Mouse (Mus musculus): ENCODE data around the gene Gbp8. TPM values are rescaled to one million over a fixed set of nuclear protein-coding genes. Genes with fewer than 3 reads are reported as not detected.
"Not testable (repeated sequence)": the region's sequence is repeated elsewhere in the genome, so short reads cannot be mapped to it uniquely, and the experiment has no call there.

Gbp8 gene
- polyA plus RNA-seq, 1 experiment from 2014 or later = 0.41 TPM

DNA sequence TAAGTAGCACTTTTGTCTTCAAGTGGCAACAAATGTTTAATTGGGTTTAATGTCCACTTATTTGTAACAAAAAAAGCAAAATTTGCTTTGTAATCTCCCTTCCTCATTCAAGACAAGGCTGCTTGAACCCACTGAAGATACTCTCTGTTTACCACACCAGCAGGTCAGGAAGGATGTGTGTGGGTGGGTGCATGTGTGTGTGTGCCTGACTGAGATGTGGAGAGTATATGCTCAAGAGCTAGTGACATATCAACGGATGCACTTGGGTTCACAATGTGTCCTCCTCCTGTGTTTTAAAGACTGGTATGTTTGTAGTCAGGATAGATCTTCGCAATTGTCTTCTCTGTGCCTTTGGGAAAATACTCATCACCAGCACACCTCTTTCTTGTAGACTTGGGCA, 24.6 kb downstream of the Gbp8 start:
- no peak overlapping the region for H3K4me3 ChIP-seq (replicated peaks)
- H3K4me2 ChIP-seq = no peak overlapping the region
- H3K4me1 ChIP-seq = no peaks in the 10 kb centered on the region
- H3K9me3 ChIP-seq (replicated peaks) = no peaks in the 10 kb centered on the region
- no peak for ATAC-seq (ENCODE audit: low FRiP score)
- 97% methylated on average over 2 of the region's 2 CpGs for WGBS
- no peak overlapping the region for H3K9ac ChIP-seq (replicated peaks)
- H3K27ac ChIP-seq (replicated peaks) = no peak overlapping the region
- no peaks in the 10 kb centered on the region for H3K36me3 ChIP-seq
- no peaks in the 10 kb centered on the region for H3K27me3 ChIP-seq (replicated peaks)

- no peak for ATAC-seq (ENCODE audit: low FRiP score)
- no peaks in the 10 kb centered on the region for H3K36me3 ChIP-seq
- no peak overlapping the region for H3K27ac ChIP-seq (replicated peaks)
- H3K9ac ChIP-seq (replicated peaks) = no peak overlapping the region
- H3K4me2 ChIP-seq = no peak overlapping the region
- H3K4me3 ChIP-seq (replicated peaks) = no peak overlapping the region
- no peaks in the 10 kb centered on the region for H3K27me3 ChIP-seq (replicated peaks)
- WGBS = 95% methylated on average over 5 of the region's 5 CpGs
- H3K4me1 ChIP-seq = no peaks in the 10 kb centered on the region
- H3K9me3 ChIP-seq (replicated peaks) = no peaks in the 10 kb centered on the region
Observed at GRCm38 (mm10) chr5:105113656-105114055, 25.7 kb downstream of the Gbp8 start.

- H3K9ac ChIP-seq (replicated peaks); ATAC-seq (ENCODE audit: low FRiP score); H3K9me3 ChIP-seq (replicated peaks); H3K4me2 ChIP-seq; H3K4me1 ChIP-seq; H3K27me3 ChIP-seq (replicated peaks); H3K4me3 ChIP-seq (replicated peaks); H3K27ac ChIP-seq (replicated peaks); H3K36me3 ChIP-seq: not testable (repeated sequence)
- 24% methylated on average over 4 of the region's 4 CpGs for WGBS
Observed at GRCm38 (mm10) chr5:105110271-105110852, 29.0 kb downstream of the Gbp8 start.

DNA sequence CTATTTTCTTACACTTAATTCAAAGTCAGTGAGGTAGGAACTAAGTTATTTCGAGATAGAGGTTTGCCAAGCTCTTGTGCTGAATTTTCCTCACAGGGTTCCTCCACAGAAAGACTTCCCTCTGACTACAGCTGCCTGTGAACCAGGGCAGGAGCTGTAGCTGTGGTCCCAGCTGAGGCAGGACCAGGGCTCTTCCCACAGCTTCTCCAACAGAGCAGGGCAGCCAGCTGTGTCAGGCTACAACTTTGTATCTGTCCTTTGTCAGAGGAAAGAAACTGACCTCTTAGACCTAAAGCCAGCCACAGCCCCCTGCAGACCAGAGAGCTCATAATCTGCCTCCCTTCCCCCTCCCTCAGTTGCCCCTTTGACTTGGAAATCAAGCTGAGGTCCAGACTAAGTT, 29.6 kb downstream of the Gbp8 start:
- H3K4me1 ChIP-seq; H3K9me3 ChIP-seq (replicated peaks); H3K4me3 ChIP-seq (replicated peaks); H3K36me3 ChIP-seq; ATAC-seq (ENCODE audit: low FRiP score); H3K27ac ChIP-seq (replicated peaks); H3K27me3 ChIP-seq (replicated peaks); H3K4me2 ChIP-seq; H3K9ac ChIP-seq (replicated peaks): not testable (repeated sequence)
- WGBS = 66% methylated on average over 1 of the region's 1 CpGs

GRCm38 (mm10) chr5:105105689-105106088, 33.7 kb downstream of the Gbp8 start:
- H3K4me3 ChIP-seq (replicated peaks); H3K36me3 ChIP-seq; H3K9ac ChIP-seq (replicated peaks); ATAC-seq (ENCODE audit: low FRiP score); H3K4me1 ChIP-seq; H3K27ac ChIP-seq (replicated peaks); H3K27me3 ChIP-seq (replicated peaks); H3K9me3 ChIP-seq (replicated peaks); H3K4me2 ChIP-seq: not testable (repeated sequence)
- WGBS = 91% methylated on average over 2 of the region's 2 CpGs

- Histone ChIP-seq H3K4me3 (replicated peaks) (no peak overlapping the region), H3K36me3 (no peaks in the 10 kb centered on the region), H3K27ac (replicated peaks) (no peak overlapping the region), H3K4me2 (no peak overlapping the region), H3K27me3 (replicated peaks) (no peaks in the 10 kb centered on the region), H3K9ac (replicated peaks) (no peak overlapping the region), H3K4me1 (no peaks in the 10 kb centered on the region), H3K9me3 (replicated peaks) (0 out of 2 replicates have a peak, but pooled peaks cover under 1% of the 10 kb centered on the region)
- ATAC-seq (ENCODE audit: low FRiP score) = no peak
Observed at GRCm38 (mm10) chr5:105081900-105082299, 57.4 kb downstream of the Gbp8 start.

- not testable (repeated sequence) for H3K4me2 ChIP-seq; H3K27ac ChIP-seq (replicated peaks); H3K9ac ChIP-seq (replicated peaks); ATAC-seq (ENCODE audit: low FRiP score); H3K4me3 ChIP-seq (replicated peaks); H3K4me1 ChIP-seq; H3K9me3 ChIP-seq (replicated peaks); H3K36me3 ChIP-seq; H3K27me3 ChIP-seq (replicated peaks)
Observed at GRCm38 (mm10) chr5:105068356-105068755, 71.0 kb downstream of the Gbp8 start.

GRCm38 (mm10) chr5:105064443-105064842, 74.9 kb downstream of the Gbp8 start:
- ATAC-seq (ENCODE audit: low FRiP score); H3K27ac ChIP-seq (replicated peaks); H3K36me3 ChIP-seq; H3K9me3 ChIP-seq (replicated peaks); H3K9ac ChIP-seq (replicated peaks); H3K4me3 ChIP-seq (replicated peaks); H3K4me1 ChIP-seq; H3K27me3 ChIP-seq (replicated peaks); H3K4me2 ChIP-seq: not testable (repeated sequence)
- 70% methylated on average over 2 of the region's 2 CpGs for WGBS

GRCm38 (mm10) chr5:105063321-105063720, 76.0 kb downstream of the Gbp8 start:
- H3K4me1 ChIP-seq = no peaks in the 10 kb centered on the region
- H3K9me3 ChIP-seq (replicated peaks) = no peaks in the 10 kb centered on the region
- 83% methylated on average over 1 of the region's 1 CpGs for WGBS
- no peak overlapping the region for H3K4me3 ChIP-seq (replicated peaks)
- no peak for ATAC-seq (ENCODE audit: low FRiP score)
- H3K36me3 ChIP-seq = no peaks in the 10 kb centered on the region
- no peak overlapping the region for H3K9ac ChIP-seq (replicated peaks)
- H3K27ac ChIP-seq (replicated peaks) = no peak overlapping the region
- no peak overlapping the region for H3K4me2 ChIP-seq
- H3K27me3 ChIP-seq (replicated peaks) = no peaks in the 10 kb centered on the region

DNA sequence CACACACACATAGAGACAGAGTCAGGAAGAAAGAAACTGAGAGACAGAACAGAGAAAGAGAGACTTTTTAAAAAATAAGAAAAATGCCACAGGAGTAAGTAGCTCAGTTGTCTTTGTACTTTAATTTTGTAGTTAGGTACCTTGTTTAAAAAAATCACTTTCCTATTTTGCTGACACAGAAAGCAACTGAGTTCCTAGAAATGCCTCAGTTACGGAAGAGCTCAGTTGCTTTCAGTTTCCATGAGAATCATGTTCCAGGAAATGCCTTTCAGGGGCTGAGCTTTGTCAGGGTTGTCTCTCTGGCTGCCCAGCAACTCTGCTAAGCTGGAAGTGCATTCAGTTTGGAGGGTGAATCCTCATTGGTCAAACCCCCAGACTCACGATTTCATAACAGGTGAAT, 76.9 kb downstream of the Gbp8 start:
- H3K36me3 ChIP-seq; ATAC-seq (ENCODE audit: low FRiP score); H3K9ac ChIP-seq (replicated peaks); H3K4me3 ChIP-seq (replicated peaks); H3K27ac ChIP-seq (replicated peaks); H3K4me1 ChIP-seq; H3K27me3 ChIP-seq (replicated peaks); H3K4me2 ChIP-seq; H3K9me3 ChIP-seq (replicated peaks): not testable (repeated sequence)
- 87% methylated on average over 2 of the region's 2 CpGs for WGBS

GRCm38 (mm10) chr5:105060224-105060623, 79.1 kb downstream of the Gbp8 start:
- H3K4me1 ChIP-seq = no peaks in the 10 kb centered on the region
- H3K36me3 ChIP-seq = no peaks in the 10 kb centered on the region
- no peaks in the 10 kb centered on the region for H3K27me3 ChIP-seq (replicated peaks)
- H3K4me2 ChIP-seq = no peak overlapping the region
- WGBS = 99% methylated on average over 2 of the region's 2 CpGs
- no peaks in the 10 kb centered on the region for H3K9me3 ChIP-seq (replicated peaks)
- no peak overlapping the region for H3K9ac ChIP-seq (replicated peaks)
- no peak overlapping the region for H3K27ac ChIP-seq (replicated peaks)
- H3K4me3 ChIP-seq (replicated peaks) = no peak overlapping the region
- no peak for ATAC-seq (ENCODE audit: low FRiP score)

GRCm38 (mm10) chr5:105055279-105055678, 84.1 kb downstream of the Gbp8 start:
- Histone ChIP-seq H3K4me3 (replicated peaks) (no peak overlapping the region), H3K27me3 (replicated peaks) (no peaks in the 10 kb centered on the region), H3K27ac (replicated peaks) (no peak overlapping the region), H3K9ac (replicated peaks) (no peak overlapping the region), H3K9me3 (replicated peaks) (no peaks in the 10 kb centered on the region), H3K4me2 (no peak overlapping the region), H3K36me3 (no peaks in the 10 kb centered on the region), H3K4me1 (no peaks in the 10 kb centered on the region)
- 94% methylated on average over 2 of the region's 2 CpGs for WGBS
- ATAC-seq (ENCODE audit: low FRiP score) = no peak

Data from neural tube, embryonic 15.5 days (tissue).